Mouse (Mus musculus): ENCODE data around the gene Rmdn3. TPM values are rescaled to one million over a fixed set of nuclear protein-coding genes. Genes with fewer than 3 reads are reported as not detected.

Rmdn3 gene
- polyA plus RNA-seq, 1 experiment = 58.4 TPM

- no peak for TF ChIP-seq POLR2A (IDR thresholded peaks at IDR 0.05; ENCODE audit: extremely low read depth, insufficient read depth, low read length)
- no peak for TF ChIP-seq CTCF (IDR thresholded peaks at IDR 0.05; ENCODE audit: extremely low read depth, insufficient read depth, low read length)
- Histone ChIP-seq H3K27ac (ENCODE audit: insufficient read depth, low read length) (no peak overlapping the region), H3K4me1 (ENCODE audit: control insufficient read depth, insufficient read depth, low read length) (peaks cover 1% of the 10 kb centered on the region; the same call in 1 of the 2 replicates), H3K4me3 (ENCODE audit: insufficient read depth, low read length) (peak overlapping the region; percentile 60)
Observed at GRCm38 (mm10) chr2:119156081-119156680, 653 bp downstream of the Rmdn3 start.

DNA sequence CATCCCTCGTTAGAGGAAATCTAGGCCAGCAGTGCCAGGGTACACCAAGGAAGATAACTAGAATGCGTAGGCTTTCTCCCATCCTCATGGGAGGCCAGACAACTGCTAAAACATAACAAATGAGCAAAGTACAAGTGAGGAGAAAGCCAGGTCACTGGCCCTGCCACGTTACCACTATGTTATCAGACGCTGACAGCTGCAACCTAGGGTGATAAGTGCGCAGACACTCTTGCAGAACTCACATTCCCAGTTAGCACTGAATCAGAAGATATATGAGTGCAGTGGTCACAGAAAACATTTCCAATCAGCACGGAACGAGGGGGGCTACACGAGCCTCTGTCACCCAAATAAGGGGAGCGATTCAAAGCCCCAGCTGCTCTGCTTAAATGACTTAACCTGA lies 1.4 kb downstream of the Rmdn3 start:
- H3K27ac ChIP-seq (ENCODE audit: insufficient read depth, low read length) = no peak overlapping the region
- no peak for TF ChIP-seq POLR2A (IDR thresholded peaks at IDR 0.05; ENCODE audit: extremely low read depth, insufficient read depth, low read length)
- no peak for TF ChIP-seq CTCF (IDR thresholded peaks at IDR 0.05; ENCODE audit: extremely low read depth, insufficient read depth, low read length)
- H3K4me3 ChIP-seq (ENCODE audit: insufficient read depth, low read length) = peak overlapping the region; percentile 60; the same call in 1 of the 2 replicates
- H3K4me1 ChIP-seq (ENCODE audit: control insufficient read depth, insufficient read depth, low read length) = peaks cover 1% of the 10 kb centered on the region; the same call in 1 of the 2 replicates

- TF ChIP-seq CTCF (IDR thresholded peaks at IDR 0.05; ENCODE audit: extremely low read depth, insufficient read depth, low read length) = no peak
- TF ChIP-seq POLR2A (IDR thresholded peaks at IDR 0.05; ENCODE audit: extremely low read depth, insufficient read depth, low read length) = no peak
- no peak overlapping the region for H3K27ac ChIP-seq (ENCODE audit: insufficient read depth, low read length)
- no peak overlapping the region for H3K4me3 ChIP-seq (ENCODE audit: insufficient read depth, low read length)
- peaks cover 1% of the 10 kb centered on the region; the same call in 1 of the 2 replicates for H3K4me1 ChIP-seq (ENCODE audit: control insufficient read depth, insufficient read depth, low read length)
Observed at GRCm38 (mm10) chr2:119154683-119155082, 2.2 kb downstream of the Rmdn3 start.

- Histone ChIP-seq H3K4me1 (ENCODE audit: control insufficient read depth, insufficient read depth, low read length) (peaks cover 4% of the 10 kb centered on the region), H3K4me3 (ENCODE audit: insufficient read depth, low read length) (no peak overlapping the region), H3K27ac (ENCODE audit: insufficient read depth, low read length) (no peak overlapping the region)
- TF ChIP-seq CTCF (IDR thresholded peaks at IDR 0.05; ENCODE audit: extremely low read depth, insufficient read depth, low read length) = no peak
- TF ChIP-seq POLR2A (IDR thresholded peaks at IDR 0.05; ENCODE audit: extremely low read depth, insufficient read depth, low read length) = no peak
Observed at GRCm38 (mm10) chr2:119152255-119152654, 4.6 kb downstream of the Rmdn3 start.

DNA sequence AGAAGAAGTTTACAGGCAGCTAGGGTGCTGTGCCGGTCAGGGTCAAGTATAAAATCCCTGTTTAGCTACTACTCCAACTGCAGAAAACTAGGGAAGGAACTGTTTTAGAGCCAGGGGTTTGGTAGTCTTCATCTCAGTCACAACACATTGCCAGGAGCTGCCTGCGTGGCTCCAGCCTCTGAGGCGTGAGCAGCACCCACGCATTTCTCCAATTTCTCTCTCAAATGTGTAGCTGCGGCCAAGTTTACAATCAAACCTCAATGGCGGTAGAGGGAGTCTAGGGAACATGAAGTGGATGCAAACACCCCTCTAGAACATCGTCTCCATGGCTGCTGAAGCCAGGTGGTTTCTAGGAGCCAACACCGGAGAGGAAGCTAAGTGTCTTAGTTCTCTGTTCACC lies 9.1 kb downstream of the Rmdn3 start:
- no peak overlapping the region for H3K4me3 ChIP-seq (ENCODE audit: insufficient read depth, low read length)
- peaks cover 4% of the 10 kb centered on the region for H3K4me1 ChIP-seq (ENCODE audit: control insufficient read depth, insufficient read depth, low read length)
- no peak overlapping the region for H3K27ac ChIP-seq (ENCODE audit: insufficient read depth, low read length)
- TF ChIP-seq CTCF (IDR thresholded peaks at IDR 0.05; ENCODE audit: extremely low read depth, insufficient read depth, low read length) = no peak
- TF ChIP-seq POLR2A (IDR thresholded peaks at IDR 0.05; ENCODE audit: extremely low read depth, insufficient read depth, low read length) = no peak

DNA sequence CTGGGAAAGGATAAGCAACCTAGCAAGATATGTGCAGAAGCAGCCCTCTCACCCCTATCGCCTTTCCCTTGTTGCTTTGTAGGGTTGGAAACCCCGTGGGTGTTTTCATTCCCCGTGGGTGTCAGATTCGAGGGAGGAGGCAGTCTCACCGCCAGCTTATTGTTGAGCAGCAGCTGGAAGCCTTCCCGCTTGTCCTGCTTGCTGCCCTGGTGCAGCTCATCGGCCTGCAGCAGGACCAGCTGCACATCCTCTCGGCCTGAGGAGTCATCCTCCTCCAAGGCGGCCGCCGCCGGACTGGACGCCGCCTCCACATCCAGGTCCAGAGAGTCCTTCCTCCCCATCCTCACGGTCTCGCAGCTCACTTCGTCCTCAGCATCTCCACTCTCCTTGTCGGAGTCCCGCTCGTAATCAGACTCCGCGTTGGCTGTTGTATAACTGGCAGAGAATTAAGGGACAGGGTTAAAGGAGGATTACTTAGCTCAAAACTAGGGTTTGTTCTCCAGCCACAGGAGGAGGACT lies 9.6 kb downstream of the Rmdn3 start:
- 0 out of 2 replicates have a peak overlapping the region, but pooled peaks have one; percentile 79 for H3K27ac ChIP-seq (ENCODE audit: insufficient read depth, low read length)
- no peak for TF ChIP-seq CTCF (IDR thresholded peaks at IDR 0.05; ENCODE audit: extremely low read depth, insufficient read depth, low read length)
- no peak for TF ChIP-seq POLR2A (IDR thresholded peaks at IDR 0.05; ENCODE audit: extremely low read depth, insufficient read depth, low read length)
- no peak overlapping the region for H3K4me3 ChIP-seq (ENCODE audit: insufficient read depth, low read length)

DNA sequence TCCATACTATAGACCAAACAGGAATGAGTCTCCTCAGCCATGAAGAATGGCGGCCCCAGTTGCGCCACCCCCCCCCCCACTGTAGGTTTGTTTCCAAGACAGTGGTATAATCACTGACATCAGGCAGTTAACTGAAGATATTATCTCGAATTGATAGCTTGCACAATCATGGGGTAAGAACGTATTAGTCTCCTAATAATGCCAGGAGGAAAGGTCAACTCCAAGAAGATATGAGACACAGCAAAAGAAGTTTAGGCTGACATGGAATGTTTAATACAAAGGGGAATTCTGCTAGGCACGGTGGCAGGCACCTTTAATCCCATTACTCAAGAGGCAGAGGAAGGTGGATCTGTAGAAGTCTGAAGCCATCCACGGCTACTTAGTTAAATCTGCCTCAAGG lies 10.4 kb downstream of the Rmdn3 start:
- no peak overlapping the region for H3K4me3 ChIP-seq (ENCODE audit: insufficient read depth, low read length)
- H3K4me1 ChIP-seq (ENCODE audit: control insufficient read depth, insufficient read depth, low read length) = peaks cover 4% of the 10 kb centered on the region
- TF ChIP-seq POLR2A (IDR thresholded peaks at IDR 0.05; ENCODE audit: extremely low read depth, insufficient read depth, low read length) (no peak), CTCF (IDR thresholded peaks at IDR 0.05; ENCODE audit: extremely low read depth, insufficient read depth, low read length) (no peak)
- H3K27ac ChIP-seq (ENCODE audit: insufficient read depth, low read length) = no peak overlapping the region

More for the DNA sequence above, 9.6 kb downstream of the Rmdn3 start:
- H3K4me1 ChIP-seq (ENCODE audit: control insufficient read depth, insufficient read depth, low read length) = peaks cover 4% of the 10 kb centered on the region

DNA sequence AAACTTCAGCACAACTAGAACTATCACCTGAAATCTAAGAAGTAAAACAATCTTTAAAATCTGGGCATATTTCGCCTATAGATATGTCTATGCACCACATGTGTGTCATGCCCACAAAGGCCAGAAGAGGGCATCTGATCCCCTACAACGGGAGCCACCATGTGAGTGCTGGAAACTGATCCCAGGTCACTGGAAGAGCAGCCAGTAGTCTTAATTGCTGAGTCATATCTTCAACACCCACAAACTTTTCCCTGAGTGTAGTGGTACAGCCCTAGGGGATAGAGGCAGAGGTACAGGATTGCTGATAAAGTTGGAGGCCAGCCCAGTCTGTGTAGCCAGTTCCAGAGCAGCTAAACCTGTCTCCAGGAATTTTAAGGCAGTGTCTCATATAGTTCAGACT lies 11.6 kb downstream of the Rmdn3 start:
- TF ChIP-seq POLR2A (IDR thresholded peaks at IDR 0.05; ENCODE audit: extremely low read depth, insufficient read depth, low read length) (no peak), CTCF (IDR thresholded peaks at IDR 0.05; ENCODE audit: extremely low read depth, insufficient read depth, low read length) (no peak)
- Histone ChIP-seq H3K4me1 (ENCODE audit: control insufficient read depth, insufficient read depth, low read length) (peaks cover 4% of the 10 kb centered on the region), H3K27ac (ENCODE audit: insufficient read depth, low read length) (no peak overlapping the region), H3K4me3 (ENCODE audit: insufficient read depth, low read length) (no peak overlapping the region)

DNA sequence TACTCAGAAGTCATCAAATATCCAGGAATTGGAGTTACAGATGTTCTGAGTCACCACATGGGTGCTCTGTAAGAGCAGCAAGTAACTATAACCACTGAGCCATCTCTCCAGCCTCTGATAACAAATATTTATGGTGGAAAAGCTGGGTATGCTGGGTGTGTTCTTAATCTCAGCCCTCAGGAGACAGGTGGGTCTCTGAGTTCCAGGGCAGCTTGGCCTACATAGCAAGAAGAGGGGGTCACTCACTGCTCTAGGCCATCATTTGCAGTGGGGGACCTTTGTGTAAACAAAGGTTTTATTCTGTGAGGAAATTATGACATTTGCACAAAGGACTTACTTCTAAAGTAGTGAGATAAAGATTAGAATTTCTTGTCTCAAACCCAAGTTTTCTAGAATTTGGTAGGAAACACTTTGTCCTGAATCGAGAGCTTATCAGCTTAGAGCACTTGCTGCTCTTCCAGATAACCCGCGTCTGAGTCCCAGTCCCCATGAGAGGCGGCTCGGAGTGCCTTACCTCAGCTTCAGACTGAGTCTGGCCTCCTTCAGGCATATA lies 20.4 kb downstream of the Rmdn3 start:
- no peak overlapping the region for H3K27ac ChIP-seq (ENCODE audit: insufficient read depth, low read length)
- TF ChIP-seq CTCF (IDR thresholded peaks at IDR 0.05; ENCODE audit: extremely low read depth, insufficient read depth, low read length) (no peak), POLR2A (IDR thresholded peaks at IDR 0.05; ENCODE audit: extremely low read depth, insufficient read depth, low read length) (no peak)
- H3K4me3 ChIP-seq (ENCODE audit: insufficient read depth, low read length) = no peak overlapping the region
- H3K4me1 ChIP-seq (ENCODE audit: control insufficient read depth, insufficient read depth, low read length) = no peaks in the 10 kb centered on the region
